Mouse (Mus musculus): ENCODE results near the gene Tle2. TPM values are rescaled to one million over a fixed set of nuclear protein-coding genes. Genes with fewer than 3 reads are reported as not detected.

The Tle2 gene
- 46.6 and 46.9 TPM in 2 replicates for polyA plus RNA-seq (2015; fragmentation: Nextera tagmentation; extraction: Ambion mirVana)

GRCm38 (mm10) chr10:81574081-81575056 lies at the start of gene Tle2:
Tle2 (plus strand) TSS chr10:81574561.
- ATAC-seq (ENCODE audit: low FRiP score, low read depth): no peak
- Histone ChIP-seq H3K4me2 (peak within 1 kb of the TSS; percentile 86), H3K9me3 (no peaks in the 10 kb centered on the region), H3K4me1 (replicated peaks) (peaks cover 57% of the 10 kb centered on the region), H3K27ac (replicated peaks) (no peak within 1 kb of the TSS), H3K4me3 (peak within 1 kb of the TSS; percentile 68), H3K27me3 (peaks cover 47% of the 10 kb centered on the region), H3K9ac (peak within 1 kb of the TSS; percentile 61), H3K36me3 (no peaks in the 10 kb centered on the region)
- WGBS: 18% methylated on average over 10 of the region's 10 CpGs

DNA sequence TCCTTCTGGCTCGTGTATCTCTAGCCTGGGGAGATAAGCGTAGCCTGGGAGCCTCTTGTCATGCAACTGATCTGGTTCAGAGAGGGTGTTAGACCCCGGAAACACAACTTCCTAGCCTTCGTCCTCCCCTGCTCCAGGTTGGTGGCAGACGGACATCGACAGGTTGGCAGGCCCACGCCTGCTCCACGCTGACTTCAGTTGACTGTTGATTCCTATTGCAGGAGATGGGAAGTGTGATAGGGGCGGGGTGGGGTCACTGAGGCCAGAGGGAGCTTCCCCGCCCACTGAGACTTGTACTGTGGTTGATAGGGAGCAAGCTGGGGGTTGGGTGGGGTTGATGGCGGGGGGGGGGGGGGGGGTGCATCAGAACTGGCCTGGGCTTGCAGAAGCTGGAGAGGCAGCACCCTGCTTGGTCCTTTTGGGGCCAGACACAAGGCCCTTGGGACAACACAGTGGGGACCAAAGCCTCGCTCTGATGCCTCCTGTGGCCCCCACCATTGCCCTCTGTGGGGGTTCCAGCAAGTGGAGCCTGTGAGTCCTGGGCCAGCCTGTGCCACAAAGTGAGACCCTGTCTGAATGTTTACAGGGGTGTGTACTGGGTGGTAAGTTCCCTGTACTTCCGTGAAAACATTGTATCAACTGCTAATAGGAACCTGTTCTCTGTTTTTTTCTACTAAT lies 49.2 kb upstream of the Tle2 start:
- no peak for ATAC-seq (ENCODE audit: low FRiP score, low read depth)
- peaks cover 8% of the 10 kb centered on the region; the same call in 1 of the 2 replicates for H3K27me3 ChIP-seq
- no peak overlapping the region for H3K27ac ChIP-seq (replicated peaks)
- no peaks in the 10 kb centered on the region for H3K4me1 ChIP-seq (replicated peaks)
- no peak overlapping the region for H3K4me2 ChIP-seq
- peaks cover 14% of the 10 kb centered on the region for H3K36me3 ChIP-seq
- H3K9me3 ChIP-seq: no peaks in the 10 kb centered on the region
- no peak overlapping the region for H3K4me3 ChIP-seq
- WGBS: 69% methylated on average over 12 of the region's 13 CpGs
- no peak overlapping the region for H3K9ac ChIP-seq

GRCm38 (mm10) chr10:81526779-81527178 lies 47.6 kb upstream of the Tle2 start:
- no peak overlapping the region for H3K4me3 ChIP-seq
- peaks cover 23% of the 10 kb centered on the region for H3K36me3 ChIP-seq
- no peak overlapping the region for H3K4me2 ChIP-seq
- H3K9ac ChIP-seq: no peak overlapping the region
- peaks cover 8% of the 10 kb centered on the region; the same call in 1 of the 2 replicates for H3K27me3 ChIP-seq
- no peaks in the 10 kb centered on the region for H3K9me3 ChIP-seq
- ATAC-seq (ENCODE audit: low FRiP score, low read depth): no peak
- 14% methylated on average over 14 of the region's 14 CpGs for WGBS
- no peaks in the 10 kb centered on the region for H3K4me1 ChIP-seq (replicated peaks)
- no peak overlapping the region for H3K27ac ChIP-seq (replicated peaks)

DNA sequence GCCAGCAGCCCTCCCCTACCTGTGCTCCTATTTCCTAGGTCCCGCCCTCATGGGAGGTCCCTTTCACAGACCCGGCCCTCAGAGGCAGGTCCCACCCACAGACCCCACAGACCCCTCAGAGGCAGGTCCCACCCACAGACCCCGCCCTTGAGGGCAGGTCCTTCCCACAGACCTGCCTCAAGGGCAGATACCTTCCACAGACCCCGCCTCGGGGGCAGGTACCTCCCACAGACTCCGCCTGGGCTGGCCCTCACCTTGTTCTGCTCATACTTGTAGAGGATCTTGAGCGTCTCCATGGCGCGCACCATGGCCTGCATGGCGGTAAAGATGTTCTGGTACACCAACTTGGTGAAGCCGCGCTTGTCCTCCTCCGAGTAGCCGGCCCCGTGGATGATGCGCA lies 39.5 kb upstream of the Tle2 start:
- no peak overlapping the region for H3K27ac ChIP-seq (replicated peaks)
- no peak overlapping the region for H3K4me2 ChIP-seq
- H3K27me3 ChIP-seq: no peaks in the 10 kb centered on the region
- H3K36me3 ChIP-seq: peaks cover 13% of the 10 kb centered on the region
- no peaks in the 10 kb centered on the region for H3K4me1 ChIP-seq (replicated peaks)
- 67% methylated on average over 15 of the region's 16 CpGs for WGBS
- ATAC-seq (ENCODE audit: low FRiP score, low read depth): no peak
- H3K9ac ChIP-seq: no peak overlapping the region
- no peak overlapping the region for H3K4me3 ChIP-seq
- H3K9me3 ChIP-seq: no peaks in the 10 kb centered on the region

DNA sequence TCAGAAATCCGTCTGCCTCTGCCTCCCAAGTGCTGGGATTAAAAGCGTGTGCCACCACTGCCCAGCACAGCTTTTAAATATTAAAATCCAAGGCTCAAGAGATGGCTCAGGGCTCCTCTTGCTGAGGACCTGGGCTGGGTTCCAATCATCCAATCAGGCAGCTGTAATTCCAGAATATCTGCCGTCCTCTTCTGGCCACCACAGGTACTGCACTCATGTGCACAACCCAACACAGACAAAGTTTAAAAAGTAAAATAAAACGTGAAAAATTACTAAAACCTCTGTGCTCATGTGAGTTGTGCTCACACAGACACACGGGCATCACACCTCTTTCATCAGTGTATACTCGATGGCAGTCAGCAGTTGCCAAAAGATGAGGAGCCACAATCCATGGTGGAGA lies 37.6 kb upstream of the Tle2 start:
- ATAC-seq (ENCODE audit: low FRiP score, low read depth): no peak
- H3K27ac ChIP-seq (replicated peaks): no peak overlapping the region
- WGBS: 84% methylated on average over 6 of the region's 6 CpGs
- no peak overlapping the region for H3K4me3 ChIP-seq
- no peaks in the 10 kb centered on the region for H3K9me3 ChIP-seq
- no peaks in the 10 kb centered on the region for H3K36me3 ChIP-seq
- H3K4me2 ChIP-seq: no peak overlapping the region
- H3K27me3 ChIP-seq: no peaks in the 10 kb centered on the region
- no peak overlapping the region for H3K9ac ChIP-seq
- peaks cover 10% of the 10 kb centered on the region for H3K4me1 ChIP-seq (replicated peaks)

DNA sequence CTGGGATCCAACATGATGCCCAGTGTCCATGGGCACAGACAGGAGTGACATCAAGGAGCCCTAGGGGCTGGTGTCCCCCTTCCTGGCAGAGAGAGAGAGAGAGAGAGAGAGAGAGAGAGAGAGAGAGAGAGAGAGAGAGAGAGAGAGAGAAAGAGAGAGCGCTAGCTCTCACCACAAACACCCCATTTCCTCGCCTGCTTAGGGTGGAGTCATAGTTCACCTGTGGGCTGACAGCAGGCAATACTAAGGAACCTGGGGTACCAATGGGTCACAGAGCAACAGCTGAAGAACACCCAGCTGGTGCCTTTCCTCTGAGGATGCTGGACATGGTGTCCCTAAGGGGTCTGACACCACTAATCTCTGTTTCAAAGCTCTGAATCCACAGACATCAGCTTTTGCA lies 36.9 kb upstream of the Tle2 start:
- 95% methylated on average over 2 of the region's 2 CpGs for WGBS
- Histone ChIP-seq H3K4me2 (no peak overlapping the region), H3K4me1 (replicated peaks) (peaks cover 17% of the 10 kb centered on the region), H3K9ac (no peak overlapping the region), H3K36me3 (no peaks in the 10 kb centered on the region), H3K9me3 (no peaks in the 10 kb centered on the region), H3K27me3 (no peaks in the 10 kb centered on the region), H3K4me3 (no peak overlapping the region), H3K27ac (replicated peaks) (no peak overlapping the region)
- ATAC-seq (ENCODE audit: low FRiP score, low read depth): no peak

DNA sequence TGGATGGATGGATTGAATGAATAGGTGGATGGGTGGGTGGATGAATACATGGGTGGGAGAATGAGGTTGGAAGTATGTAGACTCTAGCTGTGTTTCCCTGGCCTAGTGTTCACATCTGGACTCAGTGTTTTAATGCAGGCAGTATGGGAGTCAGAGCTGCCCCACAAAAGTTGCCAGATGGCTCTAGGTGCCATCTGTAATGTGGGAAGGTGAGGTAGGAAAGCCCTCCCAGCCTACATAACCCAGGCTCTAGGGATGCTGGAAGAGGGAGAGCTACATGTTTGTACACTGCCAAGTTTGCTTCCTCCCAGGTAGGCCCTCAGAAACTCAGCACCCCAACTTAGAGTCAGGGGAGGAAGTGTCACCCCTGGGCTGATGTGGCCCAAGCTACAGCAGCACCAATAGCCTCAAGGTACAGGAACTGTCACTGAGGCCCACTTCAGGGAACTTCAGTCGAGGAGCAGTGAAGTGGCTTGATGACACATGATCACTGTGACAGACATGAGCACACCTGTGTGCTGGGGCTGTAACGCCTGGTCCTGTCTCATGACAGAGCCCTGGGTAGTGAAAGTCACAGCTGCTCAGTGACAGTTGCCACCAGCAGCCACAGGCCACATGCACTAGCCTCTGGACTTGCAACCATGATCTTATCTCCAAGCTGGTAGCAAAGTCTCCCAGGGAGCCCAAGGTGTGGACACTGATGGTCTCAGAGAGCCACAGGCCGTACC lies 35.9 kb upstream of the Tle2 start:
- Histone ChIP-seq H3K27ac (replicated peaks) (no peak overlapping the region), H3K4me1 (replicated peaks) (peaks cover 28% of the 10 kb centered on the region), H3K9ac (no peak overlapping the region), H3K9me3 (no peaks in the 10 kb centered on the region), H3K36me3 (no peaks in the 10 kb centered on the region), H3K4me2 (no peak overlapping the region), H3K4me3 (no peak overlapping the region), H3K27me3 (no peaks in the 10 kb centered on the region)
- ATAC-seq (ENCODE audit: low FRiP score, low read depth): no peak
- WGBS: 93% methylated on average over 3 of the region's 3 CpGs

DNA sequence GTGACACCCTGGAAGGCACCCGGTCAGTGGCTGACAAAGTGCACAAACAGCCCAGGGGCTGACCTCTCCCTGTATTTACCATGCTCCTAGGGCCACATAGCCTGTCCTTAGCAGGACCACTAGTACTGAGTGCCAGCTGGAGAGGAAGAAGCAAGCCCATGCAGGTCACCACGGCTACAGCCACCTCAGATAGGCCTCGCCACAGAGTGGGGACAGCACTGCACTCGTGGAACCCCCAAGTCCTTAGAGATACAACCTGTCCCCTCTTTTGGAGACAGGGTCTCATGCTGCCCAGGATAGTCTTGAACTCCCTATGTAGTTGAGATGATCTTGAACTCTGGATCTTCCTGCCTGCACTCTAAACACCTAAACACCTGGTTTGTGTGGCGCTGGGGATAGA lies 33.0 kb upstream of the Tle2 start:
- H3K4me2 ChIP-seq: peak overlapping the region; percentile 15; the same call in 1 of the 2 replicates
- H3K9ac ChIP-seq: no peak overlapping the region
- H3K4me3 ChIP-seq: no peak overlapping the region
- no peak for ATAC-seq (ENCODE audit: low FRiP score, low read depth)
- peaks cover 40% of the 10 kb centered on the region for H3K4me1 ChIP-seq (replicated peaks)
- no peak overlapping the region for H3K27ac ChIP-seq (replicated peaks)
- H3K9me3 ChIP-seq: no peaks in the 10 kb centered on the region
- H3K36me3 ChIP-seq: no peaks in the 10 kb centered on the region
- H3K27me3 ChIP-seq: no peaks in the 10 kb centered on the region
- 86% methylated on average over 5 of the region's 5 CpGs for WGBS

GRCm38 (mm10) chr10:81541803-81542202 lies 32.6 kb upstream of the Tle2 start:
- peaks cover 40% of the 10 kb centered on the region for H3K4me1 ChIP-seq (replicated peaks)
- WGBS: 86% methylated on average over 10 of the region's 10 CpGs
- no peaks in the 10 kb centered on the region for H3K36me3 ChIP-seq
- no peaks in the 10 kb centered on the region for H3K9me3 ChIP-seq
- no peak overlapping the region for H3K4me3 ChIP-seq
- H3K27ac ChIP-seq (replicated peaks): no peak overlapping the region
- peak overlapping the region; percentile 15; the same call in 1 of the 2 replicates for H3K4me2 ChIP-seq
- H3K27me3 ChIP-seq: no peaks in the 10 kb centered on the region
- H3K9ac ChIP-seq: no peak overlapping the region
- no peak for ATAC-seq (ENCODE audit: low FRiP score, low read depth)

GRCm38 (mm10) chr10:81542727-81543460 lies 31.5 kb upstream of the Tle2 start:
- H3K4me2 ChIP-seq: peak overlapping the region; percentile 92
- ATAC-seq (ENCODE audit: low FRiP score, low read depth): no peak
- peak overlapping the region; percentile 79; the same call in 1 of the 2 replicates for H3K9ac ChIP-seq
- H3K27ac ChIP-seq (replicated peaks): no peak overlapping the region
- peaks cover 40% of the 10 kb centered on the region for H3K4me1 ChIP-seq (replicated peaks)
- no peaks in the 10 kb centered on the region for H3K9me3 ChIP-seq
- peak overlapping the region; percentile 88 for H3K4me3 ChIP-seq
- no peaks in the 10 kb centered on the region for H3K27me3 ChIP-seq
- 82% methylated on average over 7 of the region's 7 CpGs for WGBS
- H3K36me3 ChIP-seq: no peaks in the 10 kb centered on the region

GRCm38 (mm10) chr10:81543633-81544032 lies 30.7 kb upstream of the Tle2 start:
- peak overlapping the region; percentile 79 for H3K9ac ChIP-seq
- no peak for ATAC-seq (ENCODE audit: low FRiP score, low read depth)
- peak overlapping the region; percentile 92 for H3K4me2 ChIP-seq
- peaks cover 40% of the 10 kb centered on the region for H3K4me1 ChIP-seq (replicated peaks)
- no peaks in the 10 kb centered on the region for H3K27me3 ChIP-seq
- no peaks in the 10 kb centered on the region for H3K9me3 ChIP-seq
- 62% methylated on average over 1 of the region's 1 CpGs for WGBS
- no peaks in the 10 kb centered on the region for H3K36me3 ChIP-seq
- H3K4me3 ChIP-seq: peak overlapping the region; percentile 88
- H3K27ac ChIP-seq (replicated peaks): 0 out of 2 replicates have a peak overlapping the region, but pooled peaks have one; percentile 89
